Mouse (Mus musculus): ENCODE data around the gene Klhdc7b. TPM values are rescaled to one million over a fixed set of nuclear protein-coding genes. Genes with fewer than 3 reads are reported as not detected.
A peak's percentile ranks its signal among the peaks of the same experiment; 100 is the strongest.

The Klhdc7b gene
- polyA plus RNA-seq, 1 experiment from 2014 or later, result not detected

GRCm38 (mm10) chr15:89355241-89356187 is 29.2 kb upstream of the Klhdc7b start, which contains the start of the genes Lmf2 and Ncaph2:
Gene Lmf2, minus strand, starts transcription at chr15:89355659.
Gene Ncaph2, plus strand, starts transcription at chr15:89355719.
- Histone ChIP-seq H3K27me3 (no peaks in the 10 kb centered on the region), H3K4me2 (peak within 1 kb of the TSS; percentile 86), H3K36me3 (peaks cover 39% of the 10 kb centered on the region), H3K4me3 (peak within 1 kb of the TSS; percentile 84), H3K4me1 (replicated peaks) (peaks cover 43% of the 10 kb centered on the region), H3K27ac (replicated peaks) (peak within 1 kb of the TSS; percentile 86), H3K9ac (peak within 1 kb of the TSS; percentile 90), H3K9me3 (no peaks in the 10 kb centered on the region)
- WGBS, result under 1% methylated on average over 64 of the region's 64 CpGs
- peak; percentile 91 for ATAC-seq (ENCODE audit: low read depth)

GRCm38 (mm10) chr15:89356372-89356771 is 28.3 kb upstream of the Klhdc7b start:
- peak overlapping the region; percentile 86 for H3K4me2 ChIP-seq
- H3K4me1 ChIP-seq (replicated peaks), result peaks cover 43% of the 10 kb centered on the region
- ATAC-seq (ENCODE audit: low read depth), result peak; percentile 65
- peak overlapping the region; percentile 90 for H3K9ac ChIP-seq
- 0% methylated on average over 15 of the region's 15 CpGs for WGBS
- H3K4me3 ChIP-seq, result peak overlapping the region; percentile 84
- peak overlapping the region; percentile 86 for H3K27ac ChIP-seq (replicated peaks)
- H3K9me3 ChIP-seq, result no peaks in the 10 kb centered on the region
- peaks cover 39% of the 10 kb centered on the region for H3K36me3 ChIP-seq
- H3K27me3 ChIP-seq, result no peaks in the 10 kb centered on the region

GRCm38 (mm10) chr15:89358784-89359183 is 25.9 kb upstream of the Klhdc7b start:
- Histone ChIP-seq H3K9ac (no peak overlapping the region), H3K9me3 (no peaks in the 10 kb centered on the region), H3K36me3 (peaks cover 38% of the 10 kb centered on the region), H3K27me3 (no peaks in the 10 kb centered on the region), H3K4me3 (no peak overlapping the region), H3K4me1 (replicated peaks) (peaks cover 43% of the 10 kb centered on the region), H3K27ac (replicated peaks) (no peak overlapping the region), H3K4me2 (no peak overlapping the region)
- ATAC-seq (ENCODE audit: low read depth), result no peak
- 85% methylated on average over 3 of the region's 3 CpGs for WGBS

- WGBS, result 93% methylated on average over 7 of the region's 7 CpGs
- Histone ChIP-seq H3K9me3 (no peaks in the 10 kb centered on the region), H3K27ac (replicated peaks) (no peak overlapping the region), H3K27me3 (no peaks in the 10 kb centered on the region), H3K4me3 (no peak overlapping the region), H3K36me3 (peaks cover 78% of the 10 kb centered on the region), H3K4me1 (replicated peaks) (peaks cover 13% of the 10 kb centered on the region; the same call in 1 of the 2 replicates), H3K9ac (no peak overlapping the region), H3K4me2 (no peak overlapping the region)
- ATAC-seq (ENCODE audit: low read depth), result no peak
These were observed 21.7 kb upstream of the Klhdc7b start for GRCm38 (mm10) chr15:89363051-89363450.

- H3K36me3 ChIP-seq, result peaks cover 98% of the 10 kb centered on the region
- no peaks in the 10 kb centered on the region for H3K27me3 ChIP-seq
- no peak overlapping the region for H3K4me2 ChIP-seq
- WGBS, result 91% methylated on average over 4 of the region's 4 CpGs
- no peaks in the 10 kb centered on the region for H3K9me3 ChIP-seq
- H3K27ac ChIP-seq (replicated peaks), result no peak overlapping the region
- no peak for ATAC-seq (ENCODE audit: low read depth)
- H3K4me3 ChIP-seq, result no peak overlapping the region
- no peak overlapping the region for H3K9ac ChIP-seq
- no peaks in the 10 kb centered on the region for H3K4me1 ChIP-seq (replicated peaks)
These were observed 19.6 kb upstream of the Klhdc7b start for GRCm38 (mm10) chr15:89365141-89365551.

- ATAC-seq (ENCODE audit: low read depth), result no peak
- Histone ChIP-seq H3K36me3 (peaks cover 57% of the 10 kb centered on the region), H3K27me3 (peaks cover 21% of the 10 kb centered on the region), H3K9ac (no peak overlapping the region), H3K27ac (replicated peaks) (no peak overlapping the region), H3K9me3 (no peaks in the 10 kb centered on the region), H3K4me3 (no peak overlapping the region), H3K4me2 (no peak overlapping the region), H3K4me1 (replicated peaks) (peaks cover 19% of the 10 kb centered on the region)
- WGBS, result 88% methylated on average over 13 of the region's 13 CpGs
These were observed 12.6 kb upstream of the Klhdc7b start for GRCm38 (mm10) chr15:89372068-89372467.

GRCm38 (mm10) chr15:89372536-89372935 is 12.2 kb upstream of the Klhdc7b start:
- peaks cover 53% of the 10 kb centered on the region for H3K36me3 ChIP-seq
- ATAC-seq (ENCODE audit: low read depth), result no peak

GRCm38 (mm10) chr15:89373027-89373761 is 11.5 kb upstream of the Klhdc7b start:
- peak overlapping the region; percentile 94 for H3K27ac ChIP-seq (replicated peaks)
- 1% methylated on average over 35 of the region's 35 CpGs for WGBS
- peaks cover 32% of the 10 kb centered on the region for H3K27me3 ChIP-seq
- H3K4me2 ChIP-seq, result peak overlapping the region; percentile 73
- H3K36me3 ChIP-seq, result peaks cover 46% of the 10 kb centered on the region
- H3K9ac ChIP-seq, result peak overlapping the region; percentile 80
- H3K9me3 ChIP-seq, result no peaks in the 10 kb centered on the region
- peak overlapping the region; percentile 62 for H3K4me3 ChIP-seq
- H3K4me1 ChIP-seq (replicated peaks), result peaks cover 26% of the 10 kb centered on the region
- peak; percentile 87 for ATAC-seq (ENCODE audit: low read depth)

More at GRCm38 (mm10) chr15:89372536-89372935, 12.2 kb upstream of the Klhdc7b start:
- H3K27me3 ChIP-seq, result peaks cover 25% of the 10 kb centered on the region
- H3K4me1 ChIP-seq (replicated peaks), result peaks cover 24% of the 10 kb centered on the region
- no peak overlapping the region for H3K27ac ChIP-seq (replicated peaks)
- peak overlapping the region; percentile 73 for H3K4me2 ChIP-seq
- peak overlapping the region; percentile 62 for H3K4me3 ChIP-seq
- H3K9ac ChIP-seq, result peak overlapping the region; percentile 80; the same call in 1 of the 2 replicates
- 84% methylated on average over 7 of the region's 7 CpGs for WGBS
- no peaks in the 10 kb centered on the region for H3K9me3 ChIP-seq

- Histone ChIP-seq H3K9ac (peak within 1 kb of the TSS; percentile 80), H3K4me1 (replicated peaks) (peaks cover 32% of the 10 kb centered on the region), H3K4me3 (peak within 1 kb of the TSS; percentile 62), H3K9me3 (no peaks in the 10 kb centered on the region), H3K27ac (replicated peaks) (peak within 1 kb of the TSS; percentile 94), H3K4me2 (peak within 1 kb of the TSS; percentile 73), H3K27me3 (peaks cover 38% of the 10 kb centered on the region), H3K36me3 (peaks cover 40% of the 10 kb centered on the region)
- peak; percentile 88 for ATAC-seq (ENCODE audit: low read depth)
- under 1% methylated on average over 42 of the region's 42 CpGs for WGBS
These were observed 10.9 kb upstream of the Klhdc7b start, which contains the start of gene Sco2 for GRCm38 (mm10) chr15:89373762-89374248. Gene Sco2, minus strand, starts transcription at chr15:89373846.

- Histone ChIP-seq H3K9ac (peak overlapping the region; percentile 80), H3K36me3 (peaks cover 35% of the 10 kb centered on the region), H3K27me3 (peaks cover 43% of the 10 kb centered on the region), H3K4me2 (peak overlapping the region; percentile 73), H3K27ac (replicated peaks) (peak overlapping the region; percentile 94), H3K4me3 (peak overlapping the region; percentile 62), H3K4me1 (replicated peaks) (peaks cover 37% of the 10 kb centered on the region), H3K9me3 (no peaks in the 10 kb centered on the region)
- WGBS, result 47% methylated on average over 9 of the region's 9 CpGs
- no peak for ATAC-seq (ENCODE audit: low read depth)
These were observed 10.4 kb upstream of the Klhdc7b start for GRCm38 (mm10) chr15:89374340-89374739.

GRCm38 (mm10) chr15:89374801-89375534 is 9.7 kb upstream of the Klhdc7b start:
- peaks cover 40% of the 10 kb centered on the region for H3K4me1 ChIP-seq (replicated peaks)
- peaks cover 50% of the 10 kb centered on the region for H3K27me3 ChIP-seq
- H3K36me3 ChIP-seq, result peaks cover 28% of the 10 kb centered on the region
- H3K9ac ChIP-seq, result no peak overlapping the region
- H3K9me3 ChIP-seq, result no peaks in the 10 kb centered on the region
- 0 out of 2 replicates have a peak overlapping the region, but pooled peaks have one; percentile 62 for H3K4me3 ChIP-seq
- H3K27ac ChIP-seq (replicated peaks), result no peak overlapping the region
- 92% methylated on average over 17 of the region's 17 CpGs for WGBS
- ATAC-seq (ENCODE audit: low read depth), result no peak
- H3K4me2 ChIP-seq, result no peak overlapping the region

Measured in neural tube, embryonic 13.5 days (tissue).